Mouse (Mus musculus): ENCODE data around the gene Plekhg1. TPM values are rescaled to one million over a fixed set of nuclear protein-coding genes. Genes with fewer than 3 reads are reported as not detected.

The Plekhg1 gene
- polyA plus RNA-seq, 2 experiments: 14.3 to 20.9 TPM

- Histone ChIP-seq H3K4me3 (replicated peaks; ENCODE audit: low read length) (no peak overlapping the region), H3K36me3 (ENCODE audit: control insufficient read depth, insufficient read depth, low read length) (no peaks in the 10 kb centered on the region), H3K9ac (ENCODE audit: low read depth, low read length, severe bottlenecking) (no peak overlapping the region), H3K27ac (replicated peaks; ENCODE audit: low read depth, low read length) (no peak overlapping the region), H3K9me3 (ENCODE audit: control insufficient read depth, low read length) (peaks cover 4% of the 10 kb centered on the region; the same call in 1 of the 2 replicates), H3K4me1 (ENCODE audit: control insufficient read depth, insufficient read depth, low read length) (no peaks in the 10 kb centered on the region), H3K27me3 (ENCODE audit: control insufficient read depth, insufficient read depth, low read length) (no peaks in the 10 kb centered on the region), H3K4me2 (replicated peaks; ENCODE audit: low read depth, low read length, severe bottlenecking) (no peak overlapping the region)
- DNase-seq (ENCODE audit: low spot score) (no peak), ATAC-seq (ENCODE audit: low FRiP score, low read depth) (no peak)
- WGBS: 92% methylated on average over 3 of the region's 3 CpGs
- TF ChIP-seq POLR2A (IDR thresholded peaks at IDR 0.05; ENCODE audit: borderline replicate concordance, extremely low read depth, insufficient read depth, insufficient read length): no peak
These were observed 30.1 kb upstream of the Plekhg1 start for GRCm38 (mm10) chr10:3710081-3710480.

GRCm38 (mm10) chr10:3715302-3715943 is 24.7 kb upstream of the Plekhg1 start:
- no peak for TF ChIP-seq POLR2A (IDR thresholded peaks at IDR 0.05; ENCODE audit: borderline replicate concordance, extremely low read depth, insufficient read depth, insufficient read length)
- WGBS: 69% methylated on average over 3 of the region's 3 CpGs
- no peaks in the 10 kb centered on the region for H3K36me3 ChIP-seq (ENCODE audit: control insufficient read depth, insufficient read depth, low read length)
- peaks cover 4% of the 10 kb centered on the region; the same call in 1 of the 2 replicates for H3K9me3 ChIP-seq (ENCODE audit: control insufficient read depth, low read length)
- no peaks in the 10 kb centered on the region for H3K4me1 ChIP-seq (ENCODE audit: control insufficient read depth, insufficient read depth, low read length)
- no peaks in the 10 kb centered on the region for H3K27me3 ChIP-seq (ENCODE audit: control insufficient read depth, insufficient read depth, low read length)
- H3K4me3 ChIP-seq (replicated peaks; ENCODE audit: low read length): no peak overlapping the region
- no peak overlapping the region for H3K9ac ChIP-seq (ENCODE audit: low read depth, low read length, severe bottlenecking)
- no peak overlapping the region for H3K4me2 ChIP-seq (replicated peaks; ENCODE audit: low read depth, low read length, severe bottlenecking)
- ATAC-seq (ENCODE audit: low FRiP score, low read depth): no peak
- no peak overlapping the region for H3K27ac ChIP-seq (replicated peaks; ENCODE audit: low read depth, low read length)
- DNase-seq (ENCODE audit: low spot score): no peak

DNA sequence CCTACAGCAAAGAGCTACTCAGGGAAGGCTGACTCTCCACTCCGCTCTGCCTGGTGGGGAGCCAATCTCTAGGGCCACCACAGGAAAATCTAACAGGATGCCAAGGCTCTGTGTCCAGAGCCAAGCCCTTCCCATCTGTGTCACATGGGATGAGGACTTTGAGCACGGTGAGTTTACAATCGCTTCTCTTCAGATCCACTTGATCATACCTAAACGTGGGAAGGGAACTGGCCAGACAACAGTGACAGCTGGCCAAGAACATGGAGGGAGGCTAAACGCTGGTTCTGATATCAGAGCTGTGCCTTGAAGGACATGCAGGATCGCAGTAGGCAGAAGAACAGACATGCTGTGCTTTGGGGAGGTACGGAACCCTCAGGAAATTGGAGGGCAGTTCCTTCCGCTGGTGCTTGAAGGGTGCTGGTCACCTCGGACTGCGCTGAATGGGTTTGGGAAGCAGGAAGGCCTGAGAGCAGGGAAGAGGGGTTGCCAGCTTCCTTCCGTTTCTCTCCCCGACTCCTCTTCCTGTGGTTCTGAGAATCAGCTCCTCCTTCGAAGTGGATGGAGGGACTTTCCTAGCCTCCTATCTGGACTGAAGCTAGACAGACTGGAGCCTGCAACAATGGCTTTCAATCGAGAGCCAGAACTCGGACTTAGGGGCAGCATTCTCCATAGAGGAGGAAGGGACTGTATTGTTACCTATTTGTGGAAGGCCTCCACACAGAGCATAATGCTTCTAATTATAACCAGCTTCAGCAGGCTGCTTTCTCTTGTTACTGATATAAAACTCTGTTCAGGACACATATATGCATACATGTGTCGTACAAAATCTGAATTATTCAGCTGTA is 21.9 kb upstream of the Plekhg1 start:
- ATAC-seq (ENCODE audit: low FRiP score, low read depth): no peak
- H3K36me3 ChIP-seq (ENCODE audit: control insufficient read depth, insufficient read depth, low read length): no peaks in the 10 kb centered on the region
- H3K27ac ChIP-seq (replicated peaks; ENCODE audit: low read depth, low read length): no peak overlapping the region
- H3K9ac ChIP-seq (ENCODE audit: low read depth, low read length, severe bottlenecking): no peak overlapping the region
- H3K27me3 ChIP-seq (ENCODE audit: control insufficient read depth, insufficient read depth, low read length): no peaks in the 10 kb centered on the region
- no peak overlapping the region for H3K4me3 ChIP-seq (replicated peaks; ENCODE audit: low read length)
- DNase-seq (ENCODE audit: low spot score): no peak
- no peak for TF ChIP-seq POLR2A (IDR thresholded peaks at IDR 0.05; ENCODE audit: borderline replicate concordance, extremely low read depth, insufficient read depth, insufficient read length)
- 73% methylated on average over 16 of the region's 16 CpGs for WGBS
- no peaks in the 10 kb centered on the region; the same call in 1 of the 2 replicates for H3K9me3 ChIP-seq (ENCODE audit: control insufficient read depth, low read length)
- no peaks in the 10 kb centered on the region for H3K4me1 ChIP-seq (ENCODE audit: control insufficient read depth, insufficient read depth, low read length)
- H3K4me2 ChIP-seq (replicated peaks; ENCODE audit: low read depth, low read length, severe bottlenecking): no peak overlapping the region

- H3K9ac ChIP-seq (ENCODE audit: low read depth, low read length, severe bottlenecking): no peak overlapping the region
- no peak overlapping the region for H3K27ac ChIP-seq (replicated peaks; ENCODE audit: low read depth, low read length)
- H3K27me3 ChIP-seq (ENCODE audit: control insufficient read depth, insufficient read depth, low read length): no peaks in the 10 kb centered on the region
- 85% methylated on average over 2 of the region's 2 CpGs for WGBS
- DNase-seq (ENCODE audit: low spot score) (no peak), ATAC-seq (ENCODE audit: low FRiP score, low read depth) (no peak)
- no peak for TF ChIP-seq POLR2A (IDR thresholded peaks at IDR 0.05; ENCODE audit: borderline replicate concordance, extremely low read depth, insufficient read depth, insufficient read length)
- no peaks in the 10 kb centered on the region for H3K4me1 ChIP-seq (ENCODE audit: control insufficient read depth, insufficient read depth, low read length)
- H3K4me3 ChIP-seq (replicated peaks; ENCODE audit: low read length): no peak overlapping the region
- no peaks in the 10 kb centered on the region for H3K36me3 ChIP-seq (ENCODE audit: control insufficient read depth, insufficient read depth, low read length)
- no peaks in the 10 kb centered on the region for H3K9me3 ChIP-seq (ENCODE audit: control insufficient read depth, low read length)
- no peak overlapping the region for H3K4me2 ChIP-seq (replicated peaks; ENCODE audit: low read depth, low read length, severe bottlenecking)
These were observed 19.9 kb upstream of the Plekhg1 start for GRCm38 (mm10) chr10:3720296-3720695.

- Histone ChIP-seq H3K27me3 (ENCODE audit: control insufficient read depth, insufficient read depth, low read length) (no peaks in the 10 kb centered on the region), H3K36me3 (ENCODE audit: control insufficient read depth, insufficient read depth, low read length) (no peaks in the 10 kb centered on the region), H3K4me3 (replicated peaks; ENCODE audit: low read length) (no peak overlapping the region), H3K4me2 (replicated peaks; ENCODE audit: low read depth, low read length, severe bottlenecking) (no peak overlapping the region), H3K4me1 (ENCODE audit: control insufficient read depth, insufficient read depth, low read length) (no peaks in the 10 kb centered on the region), H3K27ac (replicated peaks; ENCODE audit: low read depth, low read length) (no peak overlapping the region), H3K9me3 (ENCODE audit: control insufficient read depth, low read length) (no peaks in the 10 kb centered on the region), H3K9ac (ENCODE audit: low read depth, low read length, severe bottlenecking) (no peak overlapping the region)
- 35% methylated on average over 2 of the region's 2 CpGs for WGBS
- DNase-seq (ENCODE audit: low spot score) (no peak), ATAC-seq (ENCODE audit: low FRiP score, low read depth) (no peak)
- no peak for TF ChIP-seq POLR2A (IDR thresholded peaks at IDR 0.05; ENCODE audit: borderline replicate concordance, extremely low read depth, insufficient read depth, insufficient read length)
These were observed 17.8 kb upstream of the Plekhg1 start for GRCm38 (mm10) chr10:3722339-3722738.

Data from limb, embryonic 14.5 days (tissue).